Mouse (Mus musculus): ENCODE results near the gene Slc9a2.

Gene Slc9a2

GRCm38 (mm10) chr1:40784306-40784705 is 103.9 kb downstream of the Slc9a2 start:
- DNase-seq (ENCODE audit: extremely low read depth, low read depth), result no peak

DNA sequence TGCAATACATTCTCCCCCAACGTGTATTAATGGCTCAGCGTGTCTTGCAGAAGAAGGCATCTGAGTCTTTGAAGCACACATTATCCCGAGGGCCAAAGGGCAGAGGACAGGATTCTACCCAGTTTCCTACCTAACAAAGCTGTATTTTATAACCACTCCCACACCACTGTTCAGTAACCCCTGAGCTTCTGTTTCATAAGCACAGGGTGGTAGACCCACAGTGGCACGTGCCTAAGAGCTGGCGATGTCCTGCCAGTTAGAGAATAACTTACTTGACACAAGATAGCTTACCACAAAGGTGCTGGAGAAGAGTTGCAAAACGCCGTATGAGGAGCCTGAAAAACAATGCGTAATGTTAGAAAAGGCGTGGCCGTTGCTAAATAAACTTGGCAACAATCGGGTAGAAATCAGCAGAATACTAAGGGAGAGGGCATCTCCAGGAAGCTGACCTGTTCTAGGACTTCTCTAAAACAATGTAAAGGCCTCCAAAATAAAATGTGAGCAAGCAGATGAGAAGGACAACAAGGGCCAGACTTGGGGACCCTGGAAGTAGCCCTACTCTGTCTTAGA is 105.6 kb downstream of the Slc9a2 start:
- DNase-seq (ENCODE audit: extremely low read depth, low read depth), result no peak

- no peak for DNase-seq (ENCODE audit: extremely low read depth, low read depth)
These were observed 108.6 kb downstream of the Slc9a2 start for GRCm38 (mm10) chr1:40788956-40789355.

GRCm38 (mm10) chr1:40789666-40790233 is 109.4 kb downstream of the Slc9a2 start:
- DNase-seq (ENCODE audit: extremely low read depth, low read depth), result no peak

DNA sequence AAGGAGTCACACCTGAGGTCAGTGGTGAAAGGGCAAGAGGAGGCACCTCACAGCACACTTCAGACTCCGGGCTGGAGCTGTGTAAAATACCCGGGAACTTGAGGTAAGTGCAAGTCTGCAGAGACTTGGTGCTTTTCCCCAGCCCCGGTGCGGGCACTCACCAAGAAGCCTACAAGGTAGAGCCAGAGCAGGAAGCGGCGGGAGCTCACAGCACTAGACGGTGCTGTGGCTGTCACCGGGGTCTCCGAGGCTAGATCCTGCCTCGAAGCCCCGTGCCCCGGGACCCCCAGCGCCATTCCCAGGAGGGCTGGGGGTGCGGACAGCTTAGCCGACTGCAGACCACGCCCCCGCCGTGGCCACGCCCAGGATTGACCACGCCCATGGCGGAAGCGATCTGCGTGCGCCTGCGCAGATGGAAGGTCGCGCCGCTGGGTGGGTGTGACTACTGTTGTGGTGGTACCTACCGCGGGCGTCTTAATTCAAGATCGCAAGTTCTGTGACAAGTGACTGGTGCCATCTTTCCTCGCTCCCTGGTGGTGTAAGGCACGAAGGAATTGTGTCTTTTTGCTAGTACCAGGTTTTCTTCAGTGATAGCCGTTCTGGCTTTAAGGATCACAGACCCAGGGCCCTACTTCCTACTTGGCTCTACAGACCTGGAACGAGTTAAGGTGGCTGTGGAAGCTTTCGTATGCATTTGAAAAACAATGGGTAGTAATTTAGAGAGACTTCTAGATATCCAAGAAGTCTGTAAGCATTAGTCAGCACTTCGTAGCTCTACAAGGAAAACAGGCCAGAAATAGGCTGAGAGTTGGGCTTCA is 110.2 kb downstream of the Slc9a2 start, which contains the start of gene Mfsd9:
Gene Mfsd9 (minus strand): TSS at position 364 of the 818 bp plus-strand sequence.
- peak; percentile 41 for DNase-seq (ENCODE audit: extremely low read depth, low read depth)

GRCm38 (mm10) chr1:40795508-40795907 is 115.1 kb downstream of the Slc9a2 start:
- no peak for DNase-seq (ENCODE audit: extremely low read depth, low read depth)

DNA sequence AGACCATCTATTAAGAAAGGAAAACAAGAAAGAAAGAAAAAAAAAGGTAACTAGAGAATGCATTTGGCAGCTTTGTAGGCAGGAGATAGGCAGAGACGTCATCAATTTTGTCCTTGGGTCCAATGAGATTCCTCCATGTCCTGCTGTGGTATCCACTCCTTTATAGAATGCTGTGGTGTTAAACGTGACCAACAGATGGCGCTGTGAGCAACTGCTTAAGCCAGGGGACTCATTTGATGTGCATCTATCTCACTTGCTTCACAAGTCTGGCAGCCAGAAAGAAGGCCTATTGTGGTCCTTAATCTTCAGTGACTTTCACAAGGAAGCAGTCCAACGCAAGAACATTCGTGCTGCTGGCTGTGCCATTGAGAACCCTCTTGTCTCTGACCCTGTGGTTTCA is 117.0 kb downstream of the Slc9a2 start:
- peak; percentile 67 for DNase-seq (ENCODE audit: extremely low read depth, low read depth)

- DNase-seq (ENCODE audit: extremely low read depth, low read depth), result no peak
These were observed 118.7 kb downstream of the Slc9a2 start for GRCm38 (mm10) chr1:40799121-40799520.

DNA sequence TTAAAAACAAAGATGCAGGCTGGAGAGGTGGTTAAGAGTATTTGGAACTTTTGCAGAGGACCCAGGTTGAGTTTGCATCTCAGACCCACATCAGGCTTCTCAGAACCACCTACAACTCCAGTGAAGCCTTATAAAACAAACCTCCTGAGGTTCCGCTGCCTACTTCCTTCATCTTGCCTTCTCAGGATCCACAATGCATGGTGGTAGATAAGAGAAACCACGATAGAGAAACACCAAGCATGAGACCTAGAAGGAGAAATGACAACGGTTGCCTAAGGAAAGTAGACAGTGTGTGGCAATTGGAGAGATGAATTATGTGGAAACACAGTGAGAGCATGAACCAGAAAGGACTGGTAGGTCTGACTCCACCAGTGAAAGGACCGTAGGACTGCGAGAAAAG is 120.5 kb downstream of the Slc9a2 start:
- peak; percentile 32 for DNase-seq (ENCODE audit: extremely low read depth, low read depth)

GRCm38 (mm10) chr1:40802759-40803158 is 122.4 kb downstream of the Slc9a2 start:
- DNase-seq (ENCODE audit: extremely low read depth, low read depth), result peak; percentile 33

GRCm38 (mm10) chr1:40804118-40804517 is 123.7 kb downstream of the Slc9a2 start:
- DNase-seq (ENCODE audit: extremely low read depth, low read depth), result no peak

- no peak for DNase-seq (ENCODE audit: extremely low read depth, low read depth)
These were observed 125.0 kb downstream of the Slc9a2 start, which contains the start of gene Tmem182 for GRCm38 (mm10) chr1:40805351-40805750. Gene Tmem182, plus strand, starts transcription at chr1:40805601.

- no peak for DNase-seq (ENCODE audit: extremely low read depth, low read depth)
These were observed 125.5 kb downstream of the Slc9a2 start for GRCm38 (mm10) chr1:40805891-40806290.

GRCm38 (mm10) chr1:40808643-40809042 is 128.3 kb downstream of the Slc9a2 start:
- no peak for DNase-seq (ENCODE audit: extremely low read depth, low read depth)

- DNase-seq (ENCODE audit: extremely low read depth, low read depth), result no peak
These were observed 134.9 kb downstream of the Slc9a2 start for GRCm38 (mm10) chr1:40815071-40815845.
